In the genomic region with DNA sequence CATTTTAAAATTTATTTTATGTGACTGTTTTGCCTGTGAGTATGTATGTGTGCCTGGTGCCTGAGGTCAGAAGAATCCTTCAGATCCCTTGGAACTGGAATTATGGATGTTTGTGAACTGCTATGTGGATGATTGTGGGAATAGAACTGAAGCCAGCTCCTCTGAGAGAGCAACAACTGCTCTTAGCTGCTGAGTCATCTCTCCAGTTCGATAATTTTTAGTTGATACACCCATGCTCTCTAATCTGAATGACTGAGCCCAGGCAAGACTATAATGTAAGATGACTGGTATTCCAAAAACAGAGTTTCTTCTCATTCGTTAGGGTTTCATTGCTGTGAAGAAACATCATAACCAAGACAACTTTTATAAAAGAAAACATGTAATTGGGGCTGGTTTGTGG, we compare ENCODE assay signal across 1 mouse cellular context.
TF ChIP-seq lines count a peak whose summit lies in the region.

No protein-coding gene starts in this region.

TF ChIP-seq in CH12.LX, 34 proteins besides CTCF, POLR2A, EP300 and RAD21:
- TF ChIP-seq ELF1 (IDR thresholded peaks at IDR 0.05; ENCODE audit: low read depth, low read length), result no peak
- TF ChIP-seq TBP (conservative IDR thresholded peaks at IDR 0.05; ENCODE audit: low read depth, low read length), result no peak
- no peak for TF ChIP-seq NRF1 (IDR thresholded peaks at IDR 0.05; ENCODE audit: low read depth, low read length)
- TF ChIP-seq KAT2A (IDR thresholded peaks at IDR 0.05; ENCODE audit: insufficient replicate concordance, low read length), result no peak
- TF ChIP-seq NELFE (IDR thresholded peaks at IDR 0.05; ENCODE audit: low read depth, low read length), result no peak
- TF ChIP-seq PAX5 (IDR thresholded peaks at IDR 0.05; ENCODE audit: low read length), result no peak
- no peak for TF ChIP-seq USF1 (IDR thresholded peaks at IDR 0.05; ENCODE audit: low read depth, low read length)
- TF ChIP-seq SMC3 (IDR thresholded peaks at IDR 0.05; ENCODE audit: low read depth, low read length), result no peak
- no peak for TF ChIP-seq MEF2A (IDR thresholded peaks at IDR 0.05; ENCODE audit: borderline replicate concordance, low read depth, low read length)
- no peak for TF ChIP-seq GABPA (IDR thresholded peaks at IDR 0.05; ENCODE audit: insufficient replicate concordance, low read depth, low read length)
- TF ChIP-seq ZMIZ1 (IDR thresholded peaks at IDR 0.05; ENCODE audit: low read depth, low read length), result no peak
- TF ChIP-seq MAZ (IDR thresholded peaks at IDR 0.05; ENCODE audit: low read depth, low read length), result no peak
- no peak for TF ChIP-seq MAX (IDR thresholded peaks at IDR 0.05; ENCODE audit: low read length)
- TF ChIP-seq USF2 (conservative IDR thresholded peaks at IDR 0.05; ENCODE audit: low read depth, low read length), result no peak
- no peak for TF ChIP-seq POLR2AphosphoS2 (IDR thresholded peaks at IDR 0.05; ENCODE audit: low read depth, low read length)
